Mouse (Mus musculus) layer of hippocampus, adult 9-11 months (tissue): ENCODE results near the gene Sdc3.

Source experiments
- DNase-seq: peaks from one replicate; pipeline ENCODE4 v3.0.0; 2022

The Sdc3 gene

DNA sequence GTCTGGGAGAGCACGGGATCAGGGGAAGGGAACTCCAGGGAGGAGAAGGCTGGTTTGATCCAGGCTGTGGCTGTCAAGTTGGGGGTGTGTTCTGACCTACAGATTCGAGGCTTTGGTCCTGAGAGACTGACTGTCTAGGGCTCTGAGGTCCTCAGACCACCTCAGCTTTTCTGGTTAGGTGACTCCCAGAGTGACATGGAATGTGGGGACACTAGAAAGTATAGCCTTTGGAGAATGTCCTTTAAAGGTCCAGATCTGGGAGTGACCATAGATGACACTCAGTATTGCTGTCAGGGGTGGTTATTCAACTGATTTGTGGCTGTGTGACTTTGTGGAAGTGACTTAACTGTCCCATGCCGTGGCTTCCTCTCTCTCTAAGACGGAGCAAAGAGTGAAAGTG lies 2.4 kb downstream of the Sdc3 start:
- DNase-seq, result no peak

DNA sequence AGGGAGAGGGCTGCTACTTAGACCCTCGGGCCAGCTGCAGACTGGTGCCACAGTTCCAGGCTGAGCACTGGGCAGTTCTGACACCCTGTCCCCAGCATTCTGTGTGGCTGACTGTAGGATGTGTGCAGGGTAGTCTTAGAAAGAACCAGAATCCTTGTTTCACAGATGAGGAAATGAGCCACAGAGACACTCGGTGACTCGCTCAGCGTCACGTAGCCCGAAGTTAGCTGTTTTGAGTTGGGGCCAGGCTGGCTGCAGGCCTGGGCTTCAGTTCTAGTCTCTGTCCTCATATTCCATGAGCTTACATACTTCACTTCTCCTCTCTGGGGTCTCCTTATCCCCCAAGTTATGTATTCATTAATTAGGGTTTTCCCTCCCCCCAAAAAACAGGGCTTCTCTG lies 3.6 kb downstream of the Sdc3 start:
- DNase-seq, result no peak

DNA sequence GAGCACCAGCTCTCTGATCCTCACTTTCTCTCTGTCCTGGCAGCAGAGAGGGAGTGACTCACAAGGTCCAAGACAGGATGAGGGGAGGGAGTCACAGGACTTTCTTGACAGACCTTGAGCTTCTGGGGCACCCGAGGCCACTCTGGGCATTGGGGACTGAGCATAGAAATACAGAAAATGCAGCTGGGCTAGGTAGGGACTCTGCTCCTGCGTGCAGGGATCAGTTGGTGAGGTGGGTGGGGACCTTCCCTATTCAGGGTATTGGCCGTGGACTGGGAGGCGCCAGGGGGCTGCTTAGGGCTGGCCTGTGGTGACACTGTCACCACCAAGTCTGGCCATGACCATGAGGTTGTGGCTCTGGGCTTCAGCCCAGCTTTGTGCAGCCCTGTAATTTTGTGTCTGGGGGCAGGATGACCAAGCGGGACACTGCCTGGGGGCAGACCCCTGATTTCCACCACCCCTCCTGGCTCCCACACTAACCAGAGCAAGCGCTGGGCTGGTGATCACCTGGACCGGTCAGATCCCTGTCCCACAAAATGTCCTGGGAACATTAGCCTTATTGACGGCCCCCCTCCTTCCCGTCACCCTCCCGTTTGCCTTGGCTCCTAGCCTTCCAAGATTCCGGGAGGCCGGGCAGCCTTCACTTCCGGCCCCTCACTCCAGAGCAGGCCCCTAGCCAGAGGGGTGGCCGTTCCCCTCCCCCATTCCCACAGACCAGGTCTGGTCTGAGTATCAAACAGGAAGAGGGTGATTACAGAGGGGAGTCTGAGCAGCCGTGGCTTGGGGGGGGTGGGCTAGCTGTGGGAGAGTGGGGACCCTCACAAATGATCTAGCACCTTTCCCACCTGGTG lies 5.1 kb downstream of the Sdc3 start:
- no peak for DNase-seq

DNA sequence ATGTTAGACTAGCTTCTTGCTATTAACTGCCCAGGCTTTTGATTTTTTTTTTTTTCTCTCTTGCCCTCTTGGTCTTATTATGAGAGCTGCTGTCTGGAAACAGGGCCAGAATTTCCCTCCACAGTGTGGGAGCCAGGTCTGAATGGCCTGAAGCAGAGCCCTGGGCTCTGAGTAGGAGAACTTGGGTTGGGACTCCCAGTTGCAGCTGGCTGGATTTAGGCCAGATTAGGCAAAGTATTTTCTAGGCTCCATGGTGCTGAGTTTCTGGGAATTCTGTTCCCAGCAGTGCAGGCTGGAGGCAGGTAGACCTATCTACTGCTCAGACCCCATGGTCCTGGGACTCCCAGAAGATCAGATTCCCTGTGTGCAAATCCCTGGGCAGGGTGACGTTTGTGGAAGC lies 6.1 kb downstream of the Sdc3 start:
- DNase-seq, result no peak

DNA sequence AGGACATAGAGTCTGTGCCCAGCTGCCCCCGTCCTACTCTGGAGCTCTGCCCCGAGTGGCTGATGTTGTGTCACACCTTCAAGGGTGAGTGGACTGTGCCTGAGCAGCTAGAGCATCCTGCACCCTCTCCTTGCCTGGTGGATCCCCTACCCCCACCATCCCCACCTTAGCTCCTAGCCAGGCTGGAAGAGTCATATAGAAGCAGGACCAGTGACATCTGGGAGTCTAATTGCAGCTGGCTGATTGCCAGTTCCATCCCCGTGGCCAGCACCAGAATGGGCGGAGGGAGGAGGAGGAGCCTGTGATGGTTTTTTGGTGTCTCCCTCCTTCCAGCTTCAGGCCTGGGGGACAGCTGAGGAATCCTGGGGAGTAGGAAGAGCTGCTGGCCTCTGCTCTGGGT lies 6.8 kb downstream of the Sdc3 start:
- no peak for DNase-seq

DNA sequence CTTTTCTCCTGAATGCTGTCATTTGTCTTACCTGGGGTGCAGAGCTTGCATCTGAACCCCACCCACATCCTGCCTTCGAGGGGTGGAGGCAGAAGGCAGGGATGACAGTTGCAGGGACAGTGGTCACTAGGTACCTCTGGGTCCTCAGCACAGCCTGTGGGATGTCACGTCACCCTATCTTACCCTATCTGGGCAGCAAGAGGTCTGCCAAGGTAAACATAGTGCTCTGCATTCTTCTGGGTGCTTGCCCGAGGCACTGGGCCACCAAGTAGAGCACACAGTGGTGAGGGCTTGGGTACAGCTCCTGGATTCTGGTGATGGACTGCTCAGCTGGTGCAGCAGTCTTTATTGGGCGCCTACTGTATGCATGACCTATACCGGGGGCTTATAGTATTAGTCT lies 7.2 kb downstream of the Sdc3 start:
- no peak for DNase-seq

DNA sequence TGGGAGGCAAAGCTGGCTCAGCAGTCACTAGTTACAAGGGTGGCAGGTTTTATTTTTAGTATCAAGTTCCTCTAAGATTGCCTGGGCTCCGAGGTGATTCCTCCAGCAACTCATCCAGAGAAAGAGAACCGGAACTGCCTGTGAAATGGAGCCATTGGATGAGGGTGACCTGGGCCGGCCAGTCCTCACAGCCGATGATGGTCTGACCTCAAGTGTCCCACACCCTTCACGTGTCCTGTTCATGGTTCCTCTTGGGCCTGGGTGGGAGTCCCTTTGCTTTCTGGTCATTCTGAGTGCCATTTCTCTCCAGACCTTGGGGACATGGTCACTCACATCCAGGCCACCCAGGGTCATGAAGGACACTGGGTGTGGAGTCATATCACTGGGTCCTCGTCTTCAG lies 7.8 kb downstream of the Sdc3 start:
- DNase-seq, result no peak

DNA sequence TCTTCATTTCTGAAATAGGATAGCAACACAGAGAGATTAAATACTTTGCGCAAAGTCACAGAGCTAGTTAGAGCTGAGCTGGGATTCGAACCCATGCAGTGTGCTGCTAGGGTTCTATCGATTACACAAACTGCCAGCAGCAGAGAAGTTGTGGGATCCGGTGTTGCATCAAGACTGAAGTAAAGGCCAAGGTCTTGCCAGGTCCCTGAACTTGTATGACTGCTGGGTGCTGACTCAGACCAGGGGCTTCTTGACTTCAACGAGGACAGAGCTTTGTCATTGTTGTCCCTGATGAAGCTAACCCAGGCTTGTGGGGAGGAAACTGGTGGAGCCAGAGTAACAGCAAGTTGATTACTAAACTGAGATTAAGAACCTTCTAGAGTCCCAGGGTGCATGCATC lies 8.9 kb downstream of the Sdc3 start:
- no peak for DNase-seq

DNA sequence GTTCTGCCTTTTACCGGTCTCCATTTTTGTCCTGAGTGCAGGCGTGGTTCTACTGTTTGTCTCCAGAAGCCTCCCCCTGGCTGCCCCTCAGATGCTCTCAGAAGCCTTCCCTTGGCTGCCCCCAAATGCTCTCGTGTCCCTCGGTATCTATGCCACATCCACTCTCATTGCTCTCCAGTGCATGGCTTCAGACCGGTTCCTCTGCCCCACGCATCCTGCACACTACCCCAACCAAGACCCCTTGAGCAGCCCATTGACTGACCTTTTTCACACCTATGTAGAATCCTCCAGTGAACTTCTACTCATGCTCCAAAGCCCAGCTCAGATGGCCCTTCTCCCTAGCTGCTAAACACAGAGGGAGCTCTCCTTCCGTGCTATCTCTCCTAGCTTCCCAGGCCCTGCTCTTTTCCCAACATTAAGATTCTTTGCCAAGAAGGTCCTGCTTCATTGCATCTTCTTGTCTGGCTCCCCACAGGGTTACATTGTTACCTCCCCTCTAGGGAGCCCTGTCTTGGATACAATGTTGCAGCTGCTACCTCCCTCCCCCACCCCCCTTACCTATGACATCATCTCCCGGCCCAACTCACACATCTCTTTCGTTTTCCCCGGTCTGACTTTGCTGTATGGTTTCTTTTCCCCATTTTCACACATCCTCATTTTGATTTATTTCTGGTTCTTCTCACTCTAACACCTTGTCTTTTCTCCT lies 9.4 kb downstream of the Sdc3 start:
- DNase-seq, result no peak

DNA sequence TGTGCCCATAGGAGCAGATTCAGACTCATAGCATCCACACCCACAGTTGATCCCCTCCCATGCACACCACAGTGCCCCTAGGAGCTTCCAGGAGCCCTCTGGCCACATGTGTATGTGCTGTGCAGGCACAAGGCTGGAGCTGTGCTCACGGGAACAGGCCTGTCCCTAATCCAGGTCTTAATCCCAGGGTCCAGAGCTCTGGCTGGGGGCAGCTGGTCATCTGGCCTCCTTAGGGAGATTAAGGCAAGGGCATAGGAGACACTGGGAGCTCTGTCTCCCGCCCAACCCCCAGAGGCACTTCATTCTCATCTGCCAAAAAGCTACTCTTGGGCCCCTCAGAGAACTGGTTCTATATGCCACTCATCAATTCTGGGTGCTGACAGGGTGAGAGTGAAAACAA lies 11.3 kb downstream of the Sdc3 start:
- no peak for DNase-seq

DNA sequence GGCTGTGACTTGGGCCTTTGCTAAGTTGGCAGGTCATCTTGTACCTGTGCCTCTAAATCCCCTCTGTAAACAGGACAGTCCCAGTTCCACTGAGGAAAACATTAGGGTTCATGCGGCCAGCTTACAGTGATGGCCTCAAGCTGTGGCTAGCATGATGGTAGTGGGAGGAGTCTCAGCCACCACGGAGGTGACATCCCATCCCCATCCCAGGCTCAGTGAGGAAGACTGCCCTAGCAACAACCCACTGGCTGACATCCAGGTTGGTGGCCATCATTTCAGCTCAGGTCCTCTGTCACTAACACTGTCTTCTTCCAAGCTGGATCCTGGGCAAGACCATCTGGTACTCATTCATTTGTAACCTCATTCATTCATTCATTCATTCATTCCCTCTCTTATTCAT lies 12.0 kb downstream of the Sdc3 start:
- DNase-seq, result no peak

DNA sequence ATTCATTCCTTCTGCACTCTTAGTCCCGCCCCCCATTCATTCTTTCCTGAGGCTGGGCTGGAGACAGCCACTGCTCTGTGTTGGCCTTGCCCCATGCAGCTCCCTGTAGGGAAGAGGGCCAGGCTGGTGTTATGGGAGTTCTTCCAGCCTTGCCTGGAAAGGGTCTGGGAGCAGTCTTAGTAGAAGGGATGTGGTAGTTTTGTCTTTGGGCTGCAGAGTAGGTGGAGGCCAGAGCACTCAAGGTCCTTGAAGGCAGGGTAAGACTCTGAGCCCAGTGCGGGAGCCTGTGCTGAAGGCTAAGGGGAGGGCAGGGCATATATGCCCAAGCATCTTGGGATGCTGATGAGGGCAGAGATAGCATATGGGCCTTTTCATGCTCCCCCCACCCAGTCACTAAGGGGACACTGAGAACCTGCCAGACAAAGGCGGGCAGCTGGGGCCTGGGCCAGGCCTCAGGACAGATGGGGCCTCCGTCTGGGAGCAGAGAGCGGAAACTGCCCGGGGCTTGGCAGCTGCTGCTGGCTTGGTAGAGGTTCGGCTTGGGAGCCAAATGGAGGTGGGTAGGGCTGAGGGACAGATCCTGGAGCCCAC lies 12.5 kb downstream of the Sdc3 start:
- DNase-seq, result peak; percentile 73

DNA sequence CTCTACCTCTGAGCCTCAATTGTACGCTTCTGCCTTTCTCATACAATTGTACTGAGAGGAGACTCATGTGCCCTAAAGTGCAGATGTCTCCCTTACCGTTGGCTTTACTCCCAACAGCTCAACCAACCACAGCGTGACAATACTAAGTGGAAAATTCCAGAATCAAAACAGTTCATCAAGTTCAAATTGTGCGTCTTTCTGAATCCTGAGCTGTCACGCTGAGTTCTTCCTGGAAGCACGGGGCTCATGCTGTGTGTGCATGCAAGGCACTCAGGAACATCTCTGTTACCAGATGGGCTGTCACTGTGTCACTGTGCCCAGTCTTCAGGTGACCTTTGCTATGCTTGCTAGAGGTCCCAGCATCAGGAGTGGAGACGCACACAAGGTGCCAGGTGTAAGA lies 13.4 kb downstream of the Sdc3 start:
- no peak for DNase-seq

DNA sequence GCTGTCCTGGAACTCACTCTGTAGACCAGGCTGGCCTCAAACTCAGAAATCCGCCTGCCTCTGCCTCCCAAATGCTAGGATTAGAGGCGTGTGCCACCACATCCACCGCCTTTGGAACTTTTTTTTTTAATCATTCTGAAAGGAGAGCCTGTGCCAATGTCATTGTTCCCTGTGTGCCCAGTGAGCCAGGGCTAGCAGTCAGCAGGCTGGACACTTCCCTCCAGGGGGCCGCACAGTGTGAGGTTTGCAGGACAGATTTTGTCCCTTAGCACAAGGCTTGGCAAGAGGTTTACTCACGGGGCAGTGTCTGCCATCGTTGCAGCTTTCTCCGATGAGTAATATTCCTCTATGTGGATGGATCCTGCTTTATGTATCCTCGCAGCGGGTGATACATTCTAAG lies 14.4 kb downstream of the Sdc3 start:
- no peak for DNase-seq

DNA sequence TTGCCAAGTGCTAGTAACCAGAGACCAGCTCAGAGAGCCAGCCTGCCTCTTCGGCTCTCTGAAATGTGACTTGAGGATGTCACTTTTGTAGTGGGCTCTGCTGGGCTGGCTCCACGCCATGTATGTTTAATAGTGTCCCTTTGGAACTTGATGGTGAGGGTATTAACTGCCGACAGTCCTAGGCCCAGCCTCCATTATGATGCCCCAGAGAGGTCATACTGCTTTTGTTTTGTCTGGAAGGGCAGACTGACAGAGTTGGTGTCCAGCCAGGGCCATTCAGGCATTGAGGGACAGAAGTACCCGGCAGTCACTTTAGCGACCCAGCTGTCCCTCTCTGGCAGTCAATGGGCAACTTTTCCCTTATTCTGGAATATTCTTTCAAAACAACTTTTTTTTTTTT lies 17.4 kb downstream of the Sdc3 start:
- DNase-seq, result no peak

DNA sequence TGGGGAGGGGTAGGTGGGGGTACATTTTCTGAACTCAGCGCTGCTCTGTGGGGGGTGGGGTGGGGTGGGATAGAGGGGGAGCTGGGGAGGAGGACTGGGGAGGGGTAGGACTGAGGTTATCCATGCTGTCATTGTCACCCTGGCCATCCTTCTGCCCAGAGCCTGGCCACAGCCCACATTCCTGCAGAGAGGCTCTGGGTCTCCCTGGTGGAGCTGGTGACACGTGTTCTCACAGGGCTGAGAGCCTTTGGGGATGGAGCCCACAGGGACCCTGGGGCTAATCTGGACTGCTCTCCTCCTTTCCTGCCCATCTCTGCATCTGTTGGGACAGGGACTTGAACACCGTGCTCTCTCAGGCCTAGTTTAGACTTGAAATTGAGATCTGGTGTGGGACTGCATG lies 18.5 kb downstream of the Sdc3 start:
- DNase-seq, result no peak

DNA sequence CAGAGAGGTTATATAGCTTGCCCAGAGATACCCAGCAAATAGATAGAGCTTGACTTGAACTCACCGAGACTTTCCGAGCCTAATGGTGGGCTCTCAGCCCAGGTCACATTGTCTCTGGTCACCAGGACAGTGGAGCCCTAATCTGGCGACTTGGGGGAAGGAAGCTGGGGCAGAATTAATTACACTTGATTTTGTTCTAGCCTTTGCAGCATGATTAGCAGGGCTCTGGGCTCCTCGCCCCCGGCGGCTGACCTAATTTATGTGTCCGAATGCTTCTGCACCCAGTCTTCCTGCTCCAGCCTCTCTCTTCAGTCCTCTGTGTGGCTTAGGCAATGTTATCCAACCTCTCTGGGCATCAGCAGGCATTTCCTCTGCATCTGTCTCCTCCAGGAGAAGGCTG lies 19.0 kb downstream of the Sdc3 start:
- DNase-seq, result no peak

DNA sequence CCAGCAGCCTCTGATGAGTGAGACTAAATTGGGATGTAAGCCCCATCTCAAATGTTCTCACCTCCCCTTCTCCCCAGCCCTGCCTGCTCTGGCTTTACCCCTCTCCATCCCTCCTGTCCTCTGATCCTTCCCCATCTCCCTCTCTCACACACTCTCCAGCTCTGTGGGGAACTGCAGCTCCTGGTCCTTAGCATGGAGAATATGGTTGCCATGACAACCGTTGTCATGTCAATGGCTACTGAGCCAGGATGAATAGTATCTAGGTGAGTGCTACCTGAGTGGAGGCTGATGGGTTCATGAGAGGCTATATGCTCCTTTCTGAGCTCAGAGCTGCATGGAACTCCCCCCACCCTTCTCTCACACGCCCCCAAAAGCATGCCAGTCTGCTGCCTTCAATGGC lies 21.6 kb downstream of the Sdc3 start:
- DNase-seq, result no peak

DNA sequence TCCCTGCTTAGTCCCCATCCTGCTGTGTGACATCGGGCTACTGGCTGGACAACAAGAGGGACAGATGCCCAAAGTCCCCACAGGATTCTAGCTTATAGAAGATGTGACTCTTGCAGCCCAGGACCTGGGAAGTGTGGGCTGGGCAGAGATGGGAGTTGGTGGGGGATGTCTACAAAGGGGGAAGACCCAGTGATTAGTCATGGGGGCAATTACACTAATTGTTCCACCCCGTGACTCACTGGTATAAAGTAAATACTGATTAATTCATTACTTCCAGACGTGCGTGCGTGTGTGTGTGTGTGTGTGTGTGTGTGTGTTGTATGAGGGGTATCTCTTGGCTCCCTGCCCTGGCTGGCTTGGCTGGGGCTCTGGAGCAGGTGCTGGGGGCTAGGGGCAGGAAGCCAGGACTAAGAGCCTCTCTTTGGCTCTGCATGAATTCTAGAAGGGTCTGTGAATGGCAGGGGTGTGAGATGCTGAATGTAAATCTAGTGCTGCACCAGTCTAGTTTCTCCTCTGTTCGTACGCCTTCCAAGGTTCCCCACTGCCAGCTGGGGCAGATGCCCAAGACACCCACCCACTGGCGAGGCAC lies 22.5 kb downstream of the Sdc3 start:
- peak; percentile 56 for DNase-seq

DNA sequence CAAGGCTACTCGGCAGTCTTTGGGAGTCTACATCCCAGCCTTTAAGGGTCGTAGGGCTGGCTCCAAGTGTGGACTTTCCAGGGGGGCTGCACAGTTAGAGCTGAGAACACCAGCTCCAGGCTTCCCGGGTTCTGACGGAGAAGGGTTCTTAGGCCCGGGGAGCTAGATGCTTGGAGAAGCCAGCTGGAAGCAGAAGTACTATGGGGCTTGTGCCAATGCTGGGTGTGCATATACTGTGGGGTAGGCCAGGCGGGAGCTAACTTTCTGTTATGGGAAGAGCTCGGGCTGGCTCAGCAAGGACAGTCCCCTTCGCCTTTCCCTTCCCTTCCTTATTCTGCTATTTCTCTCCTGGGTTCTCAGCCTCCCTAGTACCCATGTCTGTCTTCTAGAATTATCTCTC lies 23.5 kb downstream of the Sdc3 start:
- DNase-seq, result no peak

DNA sequence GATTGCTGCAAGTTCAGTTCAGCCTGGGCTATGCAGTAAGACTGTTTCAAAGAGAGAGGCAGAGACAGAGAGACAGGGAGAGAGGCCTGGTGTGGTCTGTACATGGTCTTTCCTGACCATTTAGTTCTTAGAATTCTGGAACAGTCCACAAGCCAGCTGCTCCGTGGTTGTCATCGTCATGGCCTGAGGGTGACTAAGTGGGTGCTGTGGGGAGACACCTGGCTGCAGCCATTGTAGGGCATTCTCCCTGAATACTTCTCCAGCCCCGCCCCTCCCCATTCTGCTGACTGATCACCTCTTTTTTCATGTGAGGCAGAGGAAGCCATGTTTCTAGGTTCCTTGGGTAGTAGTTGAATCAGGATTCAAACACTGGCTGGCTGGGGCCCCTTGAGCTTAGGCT lies 27.5 kb downstream of the Sdc3 start:
- DNase-seq, result no peak

DNA sequence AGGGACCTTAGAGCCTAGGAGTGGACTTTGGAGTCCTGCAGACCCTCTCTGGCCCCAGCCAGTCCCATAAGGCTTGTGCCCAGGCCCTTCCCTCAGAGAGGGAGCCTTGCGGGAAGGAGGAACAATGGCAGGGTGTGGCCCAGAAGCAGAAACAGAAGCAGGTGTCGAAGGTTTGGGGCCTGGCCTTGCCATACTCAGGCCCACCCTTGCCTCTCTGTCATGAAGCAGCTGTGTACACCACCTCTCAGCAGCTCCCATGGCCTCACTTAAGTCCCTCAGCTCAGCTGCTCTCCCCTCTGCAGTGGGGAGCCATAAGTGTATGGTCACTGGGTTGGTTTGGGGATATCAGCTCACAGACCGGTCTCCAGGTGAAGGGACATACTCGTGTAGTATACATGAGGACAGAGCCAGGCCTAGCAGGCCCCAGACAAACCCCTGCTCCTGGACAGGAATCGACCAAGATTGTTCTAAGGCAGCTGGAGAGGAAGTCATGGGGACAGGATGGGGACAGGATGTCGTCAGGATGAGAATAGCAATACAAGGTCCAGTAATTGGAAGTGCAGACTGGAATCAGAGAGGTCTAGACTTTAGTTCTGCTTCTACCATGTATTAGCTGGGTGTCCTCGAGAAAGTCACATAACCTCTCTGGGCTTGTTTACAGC lies 28.4 kb downstream of the Sdc3 start:
- DNase-seq, result no peak
